ENCODE assay signal across 8 mouse cellular contexts in genomic region chr8:126474299-126475187, GRCm38 (mm10). TPM values are rescaled to one million over a fixed set of nuclear protein-coding genes. Genes with fewer than 3 reads are reported as not detected.
DNase-seq lines count a peak whose midpoint lies in the region; ATAC-seq and TF ChIP-seq lines count a peak whose summit lies in the region.

Gene Tarbp1, minus strand, starts transcription at chr8:126475065.

- H3K27me3 ChIP-seq in E14TG2a.4 (ENCODE audit: insufficient read depth, low read length) = peaks cover 37% of the 10 kb centered on the region
- no peaks in the 10 kb centered on the region for H3K27me3 ChIP-seq in forebrain, embryonic 14.5 days (replicated peaks; ENCODE audit: control insufficient read depth, insufficient read depth, low read length)
- peaks cover 18% of the 10 kb centered on the region for H3K27me3 ChIP-seq in liver, embryonic 15.5 days
- H3K27me3 ChIP-seq in neural tube, embryonic 11.5 days (ENCODE audit: control insufficient read depth, insufficient read depth, low read length) = no peaks in the 10 kb centered on the region
- H3K27me3 ChIP-seq in stomach, embryonic 16.5 days (ENCODE audit: control insufficient read depth, insufficient read depth, low read length) = no peaks in the 10 kb centered on the region

- DNase-seq in forebrain, embryonic 14.5 days (ENCODE audit: low spot score) = peak; percentile 95
- peak; percentile 94 to 95 for DNase-seq in heart, postnatal 10 days
- peak; percentile 93 to 95 for DNase-seq in kidney, postnatal 4 days
- DNase-seq in neural tube, embryonic 11.5 days (ENCODE audit: low spot score) = peak; percentile 92

- ATAC-seq in cerebellum, adult (ENCODE audit: insufficient number of reproducible peaks, low FRiP score, low TSS enrichment) = peak; percentile 81
- ATAC-seq in forebrain, embryonic 14.5 days = peak; percentile 97
- ATAC-seq in liver, embryonic 15.5 days (ENCODE audit: insufficient read depth) = peak; percentile 86
- ATAC-seq in neural tube, embryonic 11.5 days (ENCODE audit: insufficient read depth, low FRiP score, low TSS enrichment) = peak; percentile 88
- ATAC-seq in stomach, embryonic 16.5 days (ENCODE audit: insufficient read depth, low FRiP score) = peak; percentile 94

- H3K4me3 ChIP-seq in E14TG2a.4 (replicated peaks; ENCODE audit: low read length) = peak within 1 kb of the TSS; percentile 90
- H3K4me3 ChIP-seq in forebrain, embryonic 14.5 days (ENCODE audit: low read depth, low read length) = peak within 1 kb of the TSS; percentile 89
- peak within 1 kb of the TSS; percentile 73 for H3K4me3 ChIP-seq in liver, embryonic 15.5 days (replicated peaks)
- H3K4me3 ChIP-seq in neural tube, embryonic 11.5 days (ENCODE audit: low read depth, low read length) = peak within 1 kb of the TSS; percentile 79
- H3K4me3 ChIP-seq in stomach, embryonic 16.5 days (replicated peaks; ENCODE audit: low read length) = peak within 1 kb of the TSS; percentile 77

- TF ChIP-seq CTCF in E14TG2a.4 (conservative IDR thresholded peaks at IDR 0.05; ENCODE audit: low read length) = no peak

- under 1% methylated on average over 111 of the region's 124 CpGs for WGBS in forebrain, embryonic 14.5 days
- under 1% methylated on average over 124 of the region's 124 CpGs for WGBS in liver, embryonic 15.5 days (ENCODE audit: insufficient replicate concordance)
- under 1% methylated on average over 110 of the region's 124 CpGs for WGBS in neural tube, embryonic 11.5 days
- WGBS in stomach, embryonic 16.5 days = under 1% methylated on average over 124 of the region's 124 CpGs

- H3K4me2 ChIP-seq in forebrain, embryonic 14.5 days (ENCODE audit: low read length) = peak within 1 kb of the TSS; percentile 68
- peak within 1 kb of the TSS; percentile 84 for H3K4me2 ChIP-seq in liver, embryonic 15.5 days
- H3K4me2 ChIP-seq in neural tube, embryonic 11.5 days (ENCODE audit: low read depth) = peak within 1 kb of the TSS; percentile 74
- H3K4me2 ChIP-seq in stomach, embryonic 16.5 days (ENCODE audit: low read depth, low read length) = peak within 1 kb of the TSS; percentile 79

- H3K9ac ChIP-seq in forebrain, embryonic 14.5 days (ENCODE audit: low read length) = peak within 1 kb of the TSS; percentile 77
- peak within 1 kb of the TSS; percentile 59 for H3K9ac ChIP-seq in liver, embryonic 15.5 days
- H3K9ac ChIP-seq in neural tube, embryonic 11.5 days (ENCODE audit: low read length) = peak within 1 kb of the TSS; percentile 72
- H3K9ac ChIP-seq in stomach, embryonic 16.5 days (ENCODE audit: low read length) = peak within 1 kb of the TSS; percentile 84

- peaks cover 28% of the 10 kb centered on the region for H3K36me3 ChIP-seq in E14TG2a.4 (ENCODE audit: insufficient read depth, low read length)
- H3K36me3 ChIP-seq in forebrain, embryonic 14.5 days (ENCODE audit: control insufficient read depth, insufficient read depth, low read length) = peaks cover 14% of the 10 kb centered on the region
- peaks cover 13% of the 10 kb centered on the region for H3K36me3 ChIP-seq in liver, embryonic 15.5 days (replicated peaks)
- no peaks in the 10 kb centered on the region for H3K36me3 ChIP-seq in neural tube, embryonic 11.5 days (ENCODE audit: control insufficient read depth, insufficient read depth, low read length)
- 0 out of 2 replicates have a peak, but pooled peaks cover 6% of the 10 kb centered on the region for H3K36me3 ChIP-seq in stomach, embryonic 16.5 days (ENCODE audit: control insufficient read depth, insufficient read depth, low read length)

- intact Hi-C loops in heart, postnatal 10 days (cut with DNase I) = loop anchor here (10.0 kb wide), 1 partner anchor 670 kb away; no protein-coding TSS in a partner anchor

- H3K4me1 ChIP-seq in E14TG2a.4 (replicated peaks; ENCODE audit: low read depth, low read length) = peaks cover 28% of the 10 kb centered on the region
- H3K4me1 ChIP-seq in forebrain, embryonic 14.5 days (ENCODE audit: control insufficient read depth, insufficient read depth, low read length) = peaks cover 13% of the 10 kb centered on the region
- H3K4me1 ChIP-seq in liver, embryonic 15.5 days (replicated peaks) = peaks cover 26% of the 10 kb centered on the region
- H3K4me1 ChIP-seq in neural tube, embryonic 11.5 days (ENCODE audit: control insufficient read depth, insufficient read depth, low read length) = 0 out of 2 replicates have a peak, but pooled peaks cover 6% of the 10 kb centered on the region
- peaks cover 8% of the 10 kb centered on the region; the same call in 1 of the 2 replicates for H3K4me1 ChIP-seq in stomach, embryonic 16.5 days (ENCODE audit: control insufficient read depth, insufficient read depth, low read length)

- H3K9me3 ChIP-seq in E14TG2a.4 (ENCODE audit: low read length) = peaks cover 4% of the 10 kb centered on the region; the same call in 1 of the 2 replicates
- H3K9me3 ChIP-seq in forebrain, embryonic 14.5 days (replicated peaks; ENCODE audit: control insufficient read depth, low read length) = no peaks in the 10 kb centered on the region
- no peaks in the 10 kb centered on the region for H3K9me3 ChIP-seq in liver, embryonic 15.5 days (replicated peaks)
- no peaks in the 10 kb centered on the region for H3K9me3 ChIP-seq in neural tube, embryonic 11.5 days (ENCODE audit: control insufficient read depth, low read length)
- H3K9me3 ChIP-seq in stomach, embryonic 16.5 days (replicated peaks; ENCODE audit: control insufficient read depth, low read length) = no peaks in the 10 kb centered on the region

- H3K27ac ChIP-seq in forebrain, embryonic 14.5 days (ENCODE audit: low read depth, low read length) = peak within 1 kb of the TSS; percentile 92
- H3K27ac ChIP-seq in liver, embryonic 15.5 days (replicated peaks) = peak within 1 kb of the TSS; percentile 59
- peak within 1 kb of the TSS; percentile 47; the same call in 1 of the 2 replicates for H3K27ac ChIP-seq in neural tube, embryonic 11.5 days (ENCODE audit: low read depth, low read length)
- peak within 1 kb of the TSS; percentile 86 for H3K27ac ChIP-seq in stomach, embryonic 16.5 days (ENCODE audit: low read length)

RNA-seq across cellular contexts. Expression of gene Tarbp1, which starts in this region (rescaled TPM):
- polyA plus RNA-seq in forebrain, embryonic 14.5 days (2014; fragmentation: Nextera tagmentation; extraction: Ambion mirVana) = 1.5 and 2.1 TPM in 2 replicates
- total RNA-seq in heart, postnatal 10 days (2021) = 1 to 10 TPM; 5.7 to 6.2 TPM
- polyA plus RNA-seq in liver, embryonic 15.5 days (2015; fragmentation: Nextera tagmentation; extraction: Ambion mirVana) = 1.2 and 1.3 TPM in 2 replicates
- polyA plus RNA-seq in neural tube, embryonic 11.5 days (2014; fragmentation: Nextera tagmentation; extraction: Ambion mirVana) = 2.8 TPM in 2 replicates
- polyA plus RNA-seq in stomach, embryonic 16.5 days (2015; fragmentation: Nextera tagmentation; extraction: Ambion mirVana) = 1.6 and 2.2 TPM in 2 replicates

Comparison
In these comparisons a context has a peak if more than half of its experiments do, and no peak if none do; other contexts are left out.
1. Peak in every context shown above with its lines: DNase-seq, ATAC-seq, H3K4me3 ChIP-seq and H3K27ac ChIP-seq.